Mouse (Mus musculus): ENCODE measurements around the gene Atf6b. TPM values are rescaled to one million over a fixed set of nuclear protein-coding genes. Genes with fewer than 3 reads are reported as not detected.

Gene Atf6b
- polyA plus RNA-seq, 1 experiment from 2014 or later, result 105 TPM

DNA sequence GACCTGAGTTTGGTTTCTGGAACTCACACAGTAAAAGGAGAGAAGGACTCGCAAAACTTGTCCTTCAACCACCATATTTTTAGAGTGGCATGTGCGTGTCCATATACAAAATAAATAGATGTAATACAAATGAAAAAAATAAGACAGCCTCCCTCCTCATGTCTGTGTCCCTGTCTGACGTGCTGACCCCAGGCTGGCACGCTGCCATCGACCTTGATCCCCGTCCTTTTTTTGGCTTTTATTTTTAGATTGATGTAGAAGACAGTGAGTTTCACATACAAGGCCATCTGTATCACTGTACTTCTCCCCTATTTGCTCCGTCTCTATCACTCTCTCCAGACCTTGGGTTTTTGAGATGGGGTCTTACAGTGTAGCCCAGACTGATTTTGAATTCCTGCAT is 17.5 kb downstream of the Atf6b start:
- DNase-seq (ENCODE audit: extremely low spot score, low spot score), result no peak
- Histone ChIP-seq H3K27me3 (ENCODE audit: poor library complexity, severe bottlenecking) (peaks cover 38% of the 10 kb centered on the region), H3K4me1 (peaks cover 14% of the 10 kb centered on the region), H3K36me3 (replicated peaks) (no peaks in the 10 kb centered on the region), H3K9me3 (no peaks in the 10 kb centered on the region), H3K27ac (no peak overlapping the region), H3K4me3 (no peak overlapping the region)
- WGBS, result 83% methylated on average over 7 of the region's 7 CpGs

DNA sequence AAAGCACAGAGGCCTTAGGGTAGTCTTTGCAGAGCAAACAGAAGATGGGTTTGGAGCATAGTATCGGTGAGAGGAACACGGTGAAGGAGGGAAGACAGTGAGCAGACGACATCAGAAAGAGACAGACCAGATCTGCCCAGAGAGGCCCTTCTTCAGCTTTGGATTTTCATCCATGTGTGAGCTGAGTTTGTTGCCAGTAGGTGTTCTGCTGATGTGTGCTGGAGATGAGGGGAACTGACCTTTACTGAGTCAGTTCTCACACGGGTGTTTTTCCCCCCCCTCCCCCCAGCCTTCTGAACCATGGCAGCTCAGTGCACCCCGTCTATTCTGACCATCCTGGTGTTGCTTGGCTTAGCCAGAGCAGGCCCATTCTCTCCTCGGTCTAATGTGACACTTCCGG is 23.3 kb downstream of the Atf6b start, which contains the start of gene Tnxb:
TSS of gene Tnxb (plus strand) at position 301 of the 400 bp plus-strand sequence.
- H3K36me3 ChIP-seq (replicated peaks), result no peaks in the 10 kb centered on the region
- WGBS, result 65% methylated on average over 7 of the region's 7 CpGs
- no peak for DNase-seq (ENCODE audit: extremely low spot score, low spot score)
- H3K27me3 ChIP-seq (ENCODE audit: poor library complexity, severe bottlenecking), result peaks cover 62% of the 10 kb centered on the region
- H3K27ac ChIP-seq, result no peak within 1 kb of the TSS
- H3K4me1 ChIP-seq, result peaks cover 22% of the 10 kb centered on the region
- H3K4me3 ChIP-seq, result peak within 1 kb of the TSS; percentile 51
- no peaks in the 10 kb centered on the region for H3K9me3 ChIP-seq

DNA sequence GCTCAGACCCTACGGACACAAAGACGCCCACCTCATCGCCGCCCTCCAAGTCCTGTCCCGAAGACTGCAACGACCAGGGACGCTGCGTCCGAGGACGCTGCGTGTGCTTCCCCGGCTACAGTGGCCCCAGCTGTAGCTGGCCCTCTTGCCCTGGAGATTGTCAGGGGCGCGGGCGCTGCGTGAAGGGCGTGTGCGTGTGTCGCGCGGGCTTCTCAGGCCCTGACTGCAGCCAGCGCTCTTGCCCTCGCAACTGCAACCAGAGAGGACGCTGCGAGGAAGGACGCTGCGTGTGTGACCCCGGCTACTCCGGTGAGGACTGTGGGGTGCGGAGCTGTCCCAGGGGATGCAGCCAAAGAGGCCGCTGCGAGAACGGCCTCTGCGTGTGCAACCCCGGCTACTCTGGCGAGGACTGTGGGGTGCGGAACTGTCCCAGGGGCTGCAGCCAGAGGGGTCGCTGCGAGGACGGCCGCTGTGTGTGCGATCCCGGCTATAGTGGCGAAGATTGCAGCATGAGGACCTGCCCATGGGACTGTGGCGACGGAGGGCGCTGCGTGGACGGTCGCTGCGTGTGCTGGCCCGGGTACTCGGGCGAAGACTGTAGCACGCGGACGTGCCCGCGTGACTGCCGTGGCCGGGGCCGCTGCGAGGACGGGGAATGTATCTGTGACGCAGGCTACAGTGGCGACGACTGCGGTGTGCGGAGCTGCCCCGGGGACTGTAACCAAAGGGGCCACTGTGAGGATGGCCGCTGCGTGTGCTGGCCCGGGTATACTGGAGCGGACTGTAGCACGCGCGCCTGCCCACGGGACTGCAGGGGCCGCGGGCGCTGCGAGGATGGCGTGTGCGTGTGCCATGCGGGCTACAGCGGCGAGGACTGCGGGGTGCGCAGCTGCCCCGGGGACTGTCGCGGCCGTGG is 24.5 kb downstream of the Atf6b start:
- H3K9me3 ChIP-seq, result no peaks in the 10 kb centered on the region
- 9% methylated on average over 93 of the region's 93 CpGs for WGBS
- peak overlapping the region; percentile 51 for H3K4me3 ChIP-seq
- H3K36me3 ChIP-seq (replicated peaks), result no peaks in the 10 kb centered on the region
- peak; percentile 50 for DNase-seq (ENCODE audit: extremely low spot score, low spot score)
- peaks cover 71% of the 10 kb centered on the region for H3K27me3 ChIP-seq (ENCODE audit: poor library complexity, severe bottlenecking)
- peaks cover 22% of the 10 kb centered on the region for H3K4me1 ChIP-seq
- no peak overlapping the region for H3K27ac ChIP-seq

DNA sequence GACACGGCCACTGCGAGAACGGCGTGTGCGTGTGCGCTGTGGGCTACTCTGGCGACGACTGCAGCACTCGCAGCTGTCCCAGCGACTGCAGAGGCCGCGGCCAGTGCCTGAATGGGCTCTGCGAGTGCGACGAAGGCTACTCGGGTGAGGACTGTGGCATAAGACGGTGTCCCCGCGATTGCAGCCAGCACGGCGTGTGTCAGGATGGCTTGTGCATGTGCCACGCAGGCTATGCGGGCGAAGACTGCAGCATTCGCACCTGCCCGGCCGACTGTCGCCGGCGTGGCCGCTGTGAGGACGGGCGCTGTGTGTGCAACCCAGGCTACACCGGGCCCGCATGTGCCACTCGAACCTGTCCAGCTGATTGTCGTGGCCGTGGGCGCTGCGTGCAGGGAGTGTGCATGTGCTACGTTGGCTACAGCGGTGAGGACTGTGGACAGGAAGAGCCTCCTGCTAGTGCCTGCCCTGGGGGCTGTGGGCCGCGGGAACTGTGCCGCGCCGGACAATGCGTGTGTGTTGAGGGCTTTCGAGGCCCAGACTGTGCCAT is 25.4 kb downstream of the Atf6b start:
- H3K27ac ChIP-seq, result no peak overlapping the region
- WGBS, result 37% methylated on average over 49 of the region's 49 CpGs
- H3K27me3 ChIP-seq (ENCODE audit: poor library complexity, severe bottlenecking), result peaks cover 77% of the 10 kb centered on the region
- H3K9me3 ChIP-seq, result no peaks in the 10 kb centered on the region
- DNase-seq (ENCODE audit: extremely low spot score, low spot score), result no peak
- H3K36me3 ChIP-seq (replicated peaks), result no peaks in the 10 kb centered on the region
- peak overlapping the region; percentile 51 for H3K4me3 ChIP-seq
- H3K4me1 ChIP-seq, result peaks cover 22% of the 10 kb centered on the region

DNA sequence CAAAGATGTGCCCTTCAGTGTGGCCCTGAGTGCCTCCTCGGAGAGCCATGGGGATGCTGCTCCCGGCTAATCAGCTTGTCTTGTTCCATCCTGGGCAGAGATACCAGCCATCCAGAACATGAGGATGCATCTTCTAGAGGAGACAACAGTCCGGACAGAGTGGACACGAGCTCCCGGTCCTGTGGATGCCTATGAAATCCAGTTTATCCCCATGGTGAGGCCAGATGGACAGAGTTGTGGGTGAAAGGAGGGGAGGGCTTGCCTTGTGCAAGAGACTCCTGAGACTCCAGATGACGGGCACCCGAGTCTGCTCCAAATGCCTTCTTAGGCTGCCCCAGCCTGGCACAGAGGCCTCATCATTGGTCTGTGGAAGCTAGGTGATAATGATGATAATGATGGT is 26.2 kb downstream of the Atf6b start:
- 86% methylated on average over 7 of the region's 7 CpGs for WGBS
- Histone ChIP-seq H3K4me1 (peaks cover 22% of the 10 kb centered on the region), H3K36me3 (replicated peaks) (no peaks in the 10 kb centered on the region), H3K27ac (no peak overlapping the region), H3K9me3 (no peaks in the 10 kb centered on the region), H3K4me3 (no peak overlapping the region), H3K27me3 (ENCODE audit: poor library complexity, severe bottlenecking) (peaks cover 79% of the 10 kb centered on the region)
- DNase-seq (ENCODE audit: extremely low spot score, low spot score), result no peak

DNA sequence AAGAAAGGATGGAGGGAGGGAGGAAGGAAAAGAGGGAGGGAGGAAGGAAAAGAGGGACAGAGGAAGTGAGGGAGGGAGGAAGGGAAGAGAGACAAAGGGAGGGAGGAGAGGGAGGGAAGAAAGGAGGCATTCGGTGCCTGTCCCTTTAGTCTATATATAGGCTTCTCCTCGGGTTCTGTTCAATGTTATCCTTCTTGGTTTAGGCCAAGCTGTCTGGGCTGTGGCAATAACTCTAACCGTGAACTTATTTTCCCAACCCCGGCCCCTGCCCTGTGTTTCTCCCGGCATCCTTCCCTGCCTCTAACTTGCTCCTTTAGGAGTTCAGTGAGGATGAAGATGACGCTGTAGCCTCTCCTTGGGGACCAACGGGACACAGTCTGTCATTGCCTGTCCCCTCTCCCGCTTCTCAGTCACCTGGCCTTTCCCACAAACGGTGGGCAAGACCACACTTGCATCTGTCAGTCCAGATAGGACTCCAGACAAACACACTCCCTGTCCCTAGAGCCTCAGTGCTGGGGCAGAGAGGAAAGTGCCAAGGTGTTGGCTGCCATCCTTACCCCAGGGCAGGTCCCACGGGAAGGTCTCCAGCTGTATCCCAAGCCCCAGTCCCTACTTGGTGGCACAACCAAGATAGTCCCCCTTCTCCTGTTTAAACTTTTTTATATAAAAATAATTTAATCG is 27.7 kb downstream of the Atf6b start:
- 73% methylated on average over 11 of the region's 11 CpGs for WGBS
- Histone ChIP-seq H3K27ac (no peak overlapping the region), H3K4me3 (no peak overlapping the region), H3K36me3 (replicated peaks) (no peaks in the 10 kb centered on the region), H3K4me1 (peaks cover 22% of the 10 kb centered on the region), H3K27me3 (ENCODE audit: poor library complexity, severe bottlenecking) (peaks cover 85% of the 10 kb centered on the region), H3K9me3 (no peaks in the 10 kb centered on the region)
- DNase-seq (ENCODE audit: extremely low spot score, low spot score), result no peak

DNA sequence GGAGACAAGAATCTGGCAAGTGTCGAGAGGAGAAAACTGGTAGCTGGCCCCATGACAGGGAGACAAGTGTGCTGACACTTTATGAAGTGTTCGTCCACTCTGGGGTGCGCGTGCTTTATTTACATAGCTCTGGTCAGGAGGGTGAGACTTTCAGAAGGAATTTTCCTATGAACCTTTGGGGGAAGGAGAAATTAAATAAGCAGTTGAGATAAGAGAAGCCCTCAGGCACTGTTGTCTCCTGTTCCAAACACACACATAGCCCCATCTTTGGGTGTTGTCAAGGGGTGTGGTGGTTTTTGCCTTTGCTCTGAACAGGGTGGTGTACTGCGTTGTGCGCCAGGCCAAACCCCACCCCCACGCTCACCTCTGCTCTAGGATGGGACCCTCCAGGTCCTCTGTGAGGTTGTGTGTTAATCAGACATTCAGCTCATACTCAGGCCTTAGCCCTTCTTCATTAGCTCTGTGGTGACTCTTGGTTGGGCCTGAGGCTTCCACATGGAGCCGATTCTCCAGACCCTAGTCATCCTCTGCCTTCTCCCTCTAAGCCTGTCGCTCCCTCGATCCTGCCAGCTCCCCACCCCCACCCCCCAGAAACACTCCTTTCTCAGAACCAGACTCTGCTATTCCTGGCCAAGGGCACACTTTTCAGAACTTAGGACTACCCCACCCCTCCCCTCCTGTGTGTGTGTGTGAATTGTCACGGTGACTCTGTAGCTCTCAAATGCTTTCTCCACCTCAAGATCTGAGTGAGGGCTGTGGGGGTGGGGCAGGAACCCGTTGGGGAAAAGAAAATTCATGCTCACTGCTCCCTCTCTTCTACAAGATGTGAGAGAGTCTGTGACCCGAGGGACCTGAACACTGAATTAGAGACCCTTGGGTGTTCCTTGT is 28.5 kb downstream of the Atf6b start:
- Histone ChIP-seq H3K27me3 (ENCODE audit: poor library complexity, severe bottlenecking) (peaks cover 85% of the 10 kb centered on the region), H3K9me3 (no peaks in the 10 kb centered on the region), H3K4me3 (no peak overlapping the region), H3K27ac (no peak overlapping the region), H3K36me3 (replicated peaks) (no peaks in the 10 kb centered on the region), H3K4me1 (peaks cover 22% of the 10 kb centered on the region)
- no peak for DNase-seq (ENCODE audit: extremely low spot score, low spot score)
- WGBS, result 79% methylated on average over 13 of the region's 13 CpGs

DNA sequence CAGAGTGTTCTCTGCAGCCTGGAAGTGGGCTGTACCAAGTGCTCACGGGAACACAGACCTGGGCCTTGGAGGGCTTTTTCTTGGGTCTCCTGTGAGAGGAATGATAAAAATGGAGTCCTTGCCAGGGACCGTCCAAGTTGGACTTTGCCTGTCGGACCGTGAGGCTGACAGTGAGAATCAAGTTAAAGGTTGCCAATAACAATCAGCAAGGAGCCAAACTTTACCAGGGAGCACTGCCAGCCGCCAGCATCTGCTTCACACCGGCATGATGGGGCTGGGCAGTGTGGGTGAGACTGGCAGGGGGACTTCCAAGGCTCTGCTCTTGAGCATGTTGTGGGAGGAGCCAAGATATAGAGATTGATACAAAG is 29.1 kb downstream of the Atf6b start:
- H3K27me3 ChIP-seq (ENCODE audit: poor library complexity, severe bottlenecking), result peaks cover 81% of the 10 kb centered on the region
- 84% methylated on average over 6 of the region's 6 CpGs for WGBS
- peaks cover 16% of the 10 kb centered on the region for H3K4me1 ChIP-seq

DNA sequence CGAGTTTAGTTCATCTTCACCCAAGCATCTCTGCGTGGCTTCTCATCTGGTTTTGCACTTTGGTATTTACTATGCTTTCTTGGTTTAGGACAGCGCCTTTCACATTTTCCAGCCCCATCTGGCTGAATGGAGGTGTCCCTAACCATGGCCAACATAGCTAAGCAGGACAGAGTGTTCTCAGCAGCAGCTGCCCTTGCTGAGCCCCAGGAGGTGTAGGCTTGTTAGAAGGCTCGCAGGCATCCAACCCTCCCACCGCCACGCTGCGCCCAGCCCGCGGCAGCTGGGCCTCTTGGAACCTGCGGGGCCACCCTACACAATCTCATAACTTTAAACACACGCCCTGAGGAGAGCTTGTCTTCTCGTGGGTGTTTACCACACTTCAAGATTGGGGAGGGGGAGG is 29.7 kb downstream of the Atf6b start:
- 77% methylated on average over 12 of the region's 12 CpGs for WGBS
- H3K27me3 ChIP-seq (ENCODE audit: poor library complexity, severe bottlenecking), result peaks cover 76% of the 10 kb centered on the region

More for the DNA sequence above, 29.1 kb downstream of the Atf6b start:
- H3K9me3 ChIP-seq, result no peaks in the 10 kb centered on the region
- no peak overlapping the region for H3K27ac ChIP-seq
- DNase-seq (ENCODE audit: extremely low spot score, low spot score), result no peak
- H3K4me3 ChIP-seq, result no peak overlapping the region
- H3K36me3 ChIP-seq (replicated peaks), result no peaks in the 10 kb centered on the region

DNA sequence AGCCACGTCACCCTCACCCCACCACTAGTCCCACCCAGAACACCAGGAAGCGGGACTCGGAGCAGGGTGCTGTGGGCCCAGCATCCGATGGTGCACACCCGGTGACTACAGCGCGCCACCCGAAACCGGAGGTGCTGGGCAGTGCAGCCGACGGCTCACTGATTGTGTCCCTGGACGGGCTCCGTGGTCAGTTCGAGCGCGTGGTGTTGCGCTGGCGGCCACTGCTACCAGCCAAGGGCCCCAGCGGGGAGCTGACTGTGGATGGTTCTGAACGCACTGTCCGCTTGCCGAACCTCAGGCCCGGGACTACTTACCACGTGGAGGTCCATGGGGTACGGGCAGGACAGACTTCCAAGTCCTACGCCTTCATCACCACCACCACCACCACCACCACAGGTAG is 33.2 kb downstream of the Atf6b start:
- no peak overlapping the region for H3K27ac ChIP-seq
- H3K36me3 ChIP-seq (replicated peaks), result no peaks in the 10 kb centered on the region
- no peaks in the 10 kb centered on the region for H3K9me3 ChIP-seq
- peaks cover 43% of the 10 kb centered on the region for H3K27me3 ChIP-seq (ENCODE audit: poor library complexity, severe bottlenecking)
- H3K4me3 ChIP-seq, result no peak overlapping the region
- DNase-seq (ENCODE audit: extremely low spot score, low spot score), result no peak
- 0 out of 2 replicates have a peak, but pooled peaks cover 7% of the 10 kb centered on the region for H3K4me1 ChIP-seq
- WGBS, result 85% methylated on average over 26 of the region's 26 CpGs

More for the DNA sequence above, 29.7 kb downstream of the Atf6b start:
- no peaks in the 10 kb centered on the region for H3K9me3 ChIP-seq
- H3K4me3 ChIP-seq, result no peak overlapping the region
- H3K36me3 ChIP-seq (replicated peaks), result no peaks in the 10 kb centered on the region
- no peak for DNase-seq (ENCODE audit: extremely low spot score, low spot score)
- H3K27ac ChIP-seq, result no peak overlapping the region
- H3K4me1 ChIP-seq, result peaks cover 11% of the 10 kb centered on the region

DNA sequence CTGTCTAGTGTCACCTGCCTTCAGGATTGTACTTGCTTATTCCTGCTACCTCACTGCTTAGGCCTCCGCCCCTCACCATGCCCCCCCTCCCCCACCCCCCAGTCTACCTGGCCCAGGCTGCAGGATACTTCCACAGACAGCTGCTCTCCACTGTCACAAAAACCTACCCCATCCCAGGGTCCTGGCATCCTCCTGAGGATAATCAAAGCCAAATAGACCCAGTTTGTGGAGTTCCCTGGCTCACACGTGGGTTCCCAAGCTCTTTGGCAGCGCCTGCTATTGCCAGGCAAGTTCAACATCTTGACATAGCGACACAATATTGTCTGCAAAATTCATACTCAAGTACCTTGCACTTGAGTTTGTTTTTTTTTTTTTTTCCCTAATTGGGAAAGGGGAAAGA is 33.7 kb downstream of the Atf6b start:
- Histone ChIP-seq H3K9me3 (no peaks in the 10 kb centered on the region), H3K27me3 (ENCODE audit: poor library complexity, severe bottlenecking) (peaks cover 39% of the 10 kb centered on the region), H3K36me3 (replicated peaks) (no peaks in the 10 kb centered on the region), H3K4me1 (0 out of 2 replicates have a peak, but pooled peaks cover 7% of the 10 kb centered on the region), H3K4me3 (no peak overlapping the region), H3K27ac (no peak overlapping the region)
- WGBS, result 83% methylated on average over 4 of the region's 4 CpGs
- DNase-seq (ENCODE audit: extremely low spot score, low spot score), result no peak

DNA sequence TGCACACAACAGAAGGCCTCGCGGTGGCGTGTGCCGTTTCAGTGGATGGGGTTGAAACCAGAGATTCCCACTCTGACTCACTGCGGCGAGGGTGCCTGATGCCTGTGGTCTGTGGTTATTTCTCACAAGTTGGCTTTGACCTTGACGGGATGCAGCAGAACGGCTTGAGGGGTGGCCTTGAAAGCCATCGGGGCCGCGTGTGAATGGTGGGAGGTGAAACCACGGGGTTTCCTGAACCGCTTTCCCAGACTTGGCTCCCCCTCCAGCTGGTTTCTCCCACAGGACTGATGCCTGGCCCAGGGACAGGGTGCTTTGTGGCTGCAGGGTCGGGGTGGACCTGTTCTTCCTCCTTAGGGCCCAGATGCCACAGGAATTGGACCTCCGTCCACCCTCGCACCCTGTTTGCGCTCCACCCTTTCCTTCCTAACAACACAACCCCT is 34.2 kb downstream of the Atf6b start:
- no peak for DNase-seq (ENCODE audit: extremely low spot score, low spot score)
- peaks cover 34% of the 10 kb centered on the region for H3K27me3 ChIP-seq (ENCODE audit: poor library complexity, severe bottlenecking)
- H3K4me3 ChIP-seq, result no peak overlapping the region
- 0 out of 2 replicates have a peak, but pooled peaks cover 7% of the 10 kb centered on the region for H3K4me1 ChIP-seq
- no peaks in the 10 kb centered on the region for H3K36me3 ChIP-seq (replicated peaks)
- H3K27ac ChIP-seq, result no peak overlapping the region
- H3K9me3 ChIP-seq, result no peaks in the 10 kb centered on the region
- WGBS, result 87% methylated on average over 17 of the region's 17 CpGs
